Mouse (Mus musculus): ENCODE results near the gene Gm49358. TPM values are rescaled to one million over a fixed set of nuclear protein-coding genes. Genes with fewer than 3 reads are reported as not detected.

Gm49358 gene
- polyA plus RNA-seq, 1 experiment from 2014 or later: not detected

- Histone ChIP-seq H3K27ac (ENCODE audit: low read length) (no peak overlapping the region), H3K9me3 (ENCODE audit: control insufficient read depth, low read length) (no peaks in the 10 kb centered on the region), H3K9ac (ENCODE audit: low read depth, low read length) (no peak overlapping the region), H3K4me1 (ENCODE audit: control insufficient read depth, insufficient read depth, low read length) (no peaks in the 10 kb centered on the region), H3K4me3 (ENCODE audit: low read length) (no peak overlapping the region), H3K36me3 (ENCODE audit: control insufficient read depth, insufficient read depth, low read length) (no peaks in the 10 kb centered on the region), H3K27me3 (replicated peaks; ENCODE audit: control insufficient read depth, insufficient read depth, low read length) (no peaks in the 10 kb centered on the region), H3K4me2 (ENCODE audit: low read depth, low read length) (no peak overlapping the region)
- ATAC-seq: no peak
- WGBS: 92% methylated on average over 1 of the region's 1 CpGs
Observed at GRCm38 (mm10) chr10:86757724-86758123, 6.0 kb upstream of the Gm49358 start.

DNA sequence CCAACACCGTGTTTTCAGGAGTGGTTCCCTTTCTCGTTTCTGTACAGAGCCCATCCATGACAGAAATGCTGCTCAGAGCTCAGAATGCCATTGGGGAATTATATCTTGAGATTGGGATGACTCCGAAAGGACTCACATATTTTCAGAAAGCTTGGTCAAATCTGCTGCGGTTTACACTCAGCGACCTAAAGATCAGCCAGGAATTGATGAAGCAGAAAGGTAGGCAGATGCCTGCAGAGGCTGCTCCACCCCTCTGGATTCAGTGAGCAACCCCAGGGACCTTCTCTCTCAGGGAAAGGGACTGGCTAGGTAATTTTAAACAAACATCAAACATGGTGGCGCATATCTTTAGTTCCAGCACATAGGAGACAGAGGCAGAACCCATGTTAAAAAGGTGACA, 5.6 kb upstream of the Gm49358 start:
- no peak overlapping the region for H3K4me2 ChIP-seq (ENCODE audit: low read depth, low read length)
- no peak for ATAC-seq
- no peaks in the 10 kb centered on the region for H3K27me3 ChIP-seq (replicated peaks; ENCODE audit: control insufficient read depth, insufficient read depth, low read length)
- no peak overlapping the region for H3K4me3 ChIP-seq (ENCODE audit: low read length)
- 0 out of 2 replicates have a peak, but pooled peaks cover 3% of the 10 kb centered on the region for H3K9me3 ChIP-seq (ENCODE audit: control insufficient read depth, low read length)
- H3K27ac ChIP-seq (ENCODE audit: low read length): no peak overlapping the region
- no peaks in the 10 kb centered on the region for H3K4me1 ChIP-seq (ENCODE audit: control insufficient read depth, insufficient read depth, low read length)
- no peaks in the 10 kb centered on the region for H3K36me3 ChIP-seq (ENCODE audit: control insufficient read depth, insufficient read depth, low read length)
- 89% methylated on average over 6 of the region's 6 CpGs for WGBS
- no peak overlapping the region for H3K9ac ChIP-seq (ENCODE audit: low read depth, low read length)

GRCm38 (mm10) chr10:86761236-86761635, 2.5 kb upstream of the Gm49358 start:
- Histone ChIP-seq H3K4me3 (ENCODE audit: low read length) (no peak overlapping the region), H3K9ac (ENCODE audit: low read depth, low read length) (no peak overlapping the region), H3K27me3 (replicated peaks; ENCODE audit: control insufficient read depth, insufficient read depth, low read length) (no peaks in the 10 kb centered on the region), H3K36me3 (ENCODE audit: control insufficient read depth, insufficient read depth, low read length) (no peaks in the 10 kb centered on the region), H3K27ac (ENCODE audit: low read length) (no peak overlapping the region), H3K4me2 (ENCODE audit: low read depth, low read length) (no peak overlapping the region), H3K4me1 (ENCODE audit: control insufficient read depth, insufficient read depth, low read length) (no peaks in the 10 kb centered on the region), H3K9me3 (ENCODE audit: control insufficient read depth, low read length) (0 out of 2 replicates have a peak, but pooled peaks cover 3% of the 10 kb centered on the region)
- no peak for ATAC-seq
- 86% methylated on average over 1 of the region's 1 CpGs for WGBS

GRCm38 (mm10) chr10:86761722-86762383, 1.9 kb upstream of the Gm49358 start:
- H3K36me3 ChIP-seq (ENCODE audit: control insufficient read depth, insufficient read depth, low read length): no peaks in the 10 kb centered on the region
- H3K9ac ChIP-seq (ENCODE audit: low read depth, low read length): no peak overlapping the region
- H3K27ac ChIP-seq (ENCODE audit: low read length): no peak overlapping the region
- no peaks in the 10 kb centered on the region for H3K4me1 ChIP-seq (ENCODE audit: control insufficient read depth, insufficient read depth, low read length)
- H3K27me3 ChIP-seq (replicated peaks; ENCODE audit: control insufficient read depth, insufficient read depth, low read length): no peaks in the 10 kb centered on the region
- 56% methylated on average over 7 of the region's 7 CpGs for WGBS
- ATAC-seq: no peak
- H3K9me3 ChIP-seq (ENCODE audit: control insufficient read depth, low read length): 0 out of 2 replicates have a peak, but pooled peaks cover 3% of the 10 kb centered on the region
- no peak overlapping the region for H3K4me2 ChIP-seq (ENCODE audit: low read depth, low read length)
- no peak overlapping the region for H3K4me3 ChIP-seq (ENCODE audit: low read length)

DNA sequence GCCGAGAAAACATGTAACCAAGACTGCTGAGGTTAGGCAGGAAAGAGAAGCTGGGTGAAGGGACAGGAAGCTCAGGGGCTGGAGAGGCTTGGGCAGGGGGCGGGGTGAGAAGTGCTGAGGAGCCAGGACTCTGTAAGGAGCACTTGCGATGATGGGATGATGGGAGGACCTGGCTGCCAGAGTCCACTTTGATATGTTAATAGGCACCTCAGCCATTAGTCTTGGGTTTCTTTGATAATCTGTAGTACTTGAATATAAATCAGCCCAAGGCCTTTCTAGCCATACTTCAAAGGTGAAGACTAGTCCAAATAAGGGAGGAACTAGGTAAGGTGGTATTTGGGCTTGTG, 1.4 kb upstream of the Gm49358 start:
- ATAC-seq: no peak
- H3K27ac ChIP-seq (ENCODE audit: low read length): no peak overlapping the region

GRCm38 (mm10) chr10:86765344-86765966, 1.7 kb downstream of the Gm49358 start:
- Histone ChIP-seq H3K4me1 (ENCODE audit: control insufficient read depth, insufficient read depth, low read length) (no peaks in the 10 kb centered on the region; the same call in 1 of the 2 replicates), H3K9ac (ENCODE audit: low read depth, low read length) (no peak overlapping the region), H3K27me3 (replicated peaks; ENCODE audit: control insufficient read depth, insufficient read depth, low read length) (0 out of 2 replicates have a peak, but pooled peaks cover 2% of the 10 kb centered on the region), H3K27ac (ENCODE audit: low read length) (no peak overlapping the region), H3K9me3 (ENCODE audit: control insufficient read depth, low read length) (0 out of 2 replicates have a peak, but pooled peaks cover 3% of the 10 kb centered on the region), H3K4me3 (ENCODE audit: low read length) (no peak overlapping the region), H3K36me3 (ENCODE audit: control insufficient read depth, insufficient read depth, low read length) (no peaks in the 10 kb centered on the region), H3K4me2 (ENCODE audit: low read depth, low read length) (no peak overlapping the region)
- 89% methylated on average over 4 of the region's 4 CpGs for WGBS
- no peak for ATAC-seq

More for the DNA sequence above, 1.4 kb upstream of the Gm49358 start:
- H3K27me3 ChIP-seq (replicated peaks; ENCODE audit: control insufficient read depth, insufficient read depth, low read length): no peaks in the 10 kb centered on the region
- H3K4me2 ChIP-seq (ENCODE audit: low read depth, low read length): no peak overlapping the region
- H3K9me3 ChIP-seq (ENCODE audit: control insufficient read depth, low read length): 0 out of 2 replicates have a peak, but pooled peaks cover 3% of the 10 kb centered on the region
- no peak overlapping the region for H3K4me3 ChIP-seq (ENCODE audit: low read length)
- no peak overlapping the region for H3K9ac ChIP-seq (ENCODE audit: low read depth, low read length)
- H3K36me3 ChIP-seq (ENCODE audit: control insufficient read depth, insufficient read depth, low read length): no peaks in the 10 kb centered on the region
- WGBS: 72% methylated on average over 3 of the region's 3 CpGs
- no peaks in the 10 kb centered on the region for H3K4me1 ChIP-seq (ENCODE audit: control insufficient read depth, insufficient read depth, low read length)

DNA sequence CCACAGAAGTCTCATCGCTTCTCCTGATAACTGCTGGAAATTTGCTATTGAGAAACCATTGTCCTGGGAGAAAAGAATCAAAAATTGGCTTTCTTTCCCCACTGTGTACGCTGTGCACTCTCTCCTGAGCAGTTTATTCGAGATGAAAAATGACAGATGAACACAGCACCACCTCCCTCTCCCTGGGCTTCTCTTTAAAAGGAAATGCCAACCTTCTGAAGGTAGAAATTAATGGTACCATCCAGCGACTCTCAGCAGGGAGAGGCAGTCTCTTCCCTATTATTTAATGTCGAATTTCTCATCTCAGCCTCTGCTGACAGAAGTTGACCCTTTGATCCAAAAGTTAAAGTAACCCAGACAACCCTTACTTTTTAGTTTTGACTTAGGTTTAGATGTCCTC, 5.4 kb downstream of the Gm49358 start:
- no peak overlapping the region for H3K4me3 ChIP-seq (ENCODE audit: low read length)
- H3K9me3 ChIP-seq (ENCODE audit: control insufficient read depth, low read length): no peaks in the 10 kb centered on the region
- no peak for ATAC-seq
- no peak overlapping the region for H3K9ac ChIP-seq (ENCODE audit: low read depth, low read length)
- no peaks in the 10 kb centered on the region for H3K36me3 ChIP-seq (ENCODE audit: control insufficient read depth, insufficient read depth, low read length)
- H3K4me1 ChIP-seq (ENCODE audit: control insufficient read depth, insufficient read depth, low read length): no peaks in the 10 kb centered on the region; the same call in 1 of the 2 replicates
- H3K27ac ChIP-seq (ENCODE audit: low read length): no peak overlapping the region
- WGBS: 60% methylated on average over 5 of the region's 5 CpGs
- 0 out of 2 replicates have a peak, but pooled peaks cover 5% of the 10 kb centered on the region for H3K27me3 ChIP-seq (replicated peaks; ENCODE audit: control insufficient read depth, insufficient read depth, low read length)
- H3K4me2 ChIP-seq (ENCODE audit: low read depth, low read length): no peak overlapping the region

DNA sequence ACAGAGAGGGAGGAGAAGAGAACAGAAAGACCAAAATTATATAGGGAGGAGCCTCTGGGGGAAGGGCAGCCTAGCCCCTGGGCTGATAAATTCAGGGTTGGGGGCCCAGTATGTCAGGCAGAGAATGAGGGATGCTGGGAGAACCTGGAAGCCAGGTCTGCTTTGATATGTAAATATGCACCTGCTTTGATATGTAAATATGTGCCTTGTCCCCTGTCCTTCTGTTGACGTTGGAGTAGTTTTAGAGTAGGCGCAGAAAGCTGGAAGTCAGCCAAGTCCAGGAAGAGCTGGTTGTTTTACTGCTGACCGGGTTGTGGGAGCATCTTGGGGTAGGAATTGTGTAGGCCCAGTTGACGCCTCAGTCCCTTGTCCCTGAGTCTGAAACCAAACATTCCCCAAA, 6.0 kb downstream of the Gm49358 start:
- Histone ChIP-seq H3K9ac (ENCODE audit: low read depth, low read length) (no peak overlapping the region), H3K4me3 (ENCODE audit: low read length) (no peak overlapping the region), H3K4me2 (ENCODE audit: low read depth, low read length) (no peak overlapping the region), H3K27me3 (replicated peaks; ENCODE audit: control insufficient read depth, insufficient read depth, low read length) (peaks cover 5% of the 10 kb centered on the region; the same call in 1 of the 2 replicates), H3K27ac (ENCODE audit: low read length) (no peak overlapping the region), H3K36me3 (ENCODE audit: control insufficient read depth, insufficient read depth, low read length) (no peaks in the 10 kb centered on the region), H3K9me3 (ENCODE audit: control insufficient read depth, low read length) (no peaks in the 10 kb centered on the region), H3K4me1 (ENCODE audit: control insufficient read depth, insufficient read depth, low read length) (no peaks in the 10 kb centered on the region; the same call in 1 of the 2 replicates)
- no peak for ATAC-seq
- 29% methylated on average over 4 of the region's 4 CpGs for WGBS

GRCm38 (mm10) chr10:86771701-86772100, 7.9 kb downstream of the Gm49358 start:
- Histone ChIP-seq H3K4me2 (ENCODE audit: low read depth, low read length) (no peak overlapping the region), H3K36me3 (ENCODE audit: control insufficient read depth, insufficient read depth, low read length) (no peaks in the 10 kb centered on the region), H3K4me1 (ENCODE audit: control insufficient read depth, insufficient read depth, low read length) (no peaks in the 10 kb centered on the region; the same call in 1 of the 2 replicates), H3K9me3 (ENCODE audit: control insufficient read depth, low read length) (no peaks in the 10 kb centered on the region), H3K27ac (ENCODE audit: low read length) (no peak overlapping the region), H3K4me3 (ENCODE audit: low read length) (no peak overlapping the region), H3K27me3 (replicated peaks; ENCODE audit: control insufficient read depth, insufficient read depth, low read length) (peaks cover 5% of the 10 kb centered on the region; the same call in 1 of the 2 replicates), H3K9ac (ENCODE audit: low read depth, low read length) (no peak overlapping the region)
- ATAC-seq: no peak
- WGBS: 81% methylated on average over 5 of the region's 5 CpGs

Measured in intestine, embryonic 16.5 days (tissue).